Mouse (Mus musculus) monocyte, adult 2 months (primary cell): Measurements from ENCODE around the gene Fam24b.

Source experiments
- DNase-seq, 2 experiments: peaks; one replicate each; pipeline ENCODE4 v3.0.0; 2022; ENCODE audit warnings: low spot score in 2 of 2, low read depth in 1 of 2

The Fam24b gene

DNA sequence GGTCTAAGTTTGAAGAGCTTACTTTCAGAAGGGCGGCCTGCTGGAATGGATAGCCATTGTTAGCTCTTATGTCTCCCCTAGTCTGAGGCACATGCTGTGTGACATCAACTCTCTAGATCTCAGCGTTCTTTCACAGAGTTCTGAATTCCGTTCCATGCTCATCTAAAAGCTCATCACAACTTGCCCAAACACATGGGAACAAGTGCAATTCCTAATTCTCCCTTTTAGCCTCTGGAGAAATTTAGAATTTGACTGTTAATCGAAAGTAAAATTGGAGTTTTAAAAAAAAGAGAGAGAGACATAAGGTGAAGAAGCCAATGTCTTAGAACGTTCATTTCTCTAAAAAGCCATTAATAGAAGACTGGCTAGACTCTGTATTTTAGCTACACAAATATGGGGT, at the start of gene Fam24b:
Gene Fam24b (minus strand): TSS at position 101 of the 400 bp plus-strand sequence.
- DNase-seq = no peak

DNA sequence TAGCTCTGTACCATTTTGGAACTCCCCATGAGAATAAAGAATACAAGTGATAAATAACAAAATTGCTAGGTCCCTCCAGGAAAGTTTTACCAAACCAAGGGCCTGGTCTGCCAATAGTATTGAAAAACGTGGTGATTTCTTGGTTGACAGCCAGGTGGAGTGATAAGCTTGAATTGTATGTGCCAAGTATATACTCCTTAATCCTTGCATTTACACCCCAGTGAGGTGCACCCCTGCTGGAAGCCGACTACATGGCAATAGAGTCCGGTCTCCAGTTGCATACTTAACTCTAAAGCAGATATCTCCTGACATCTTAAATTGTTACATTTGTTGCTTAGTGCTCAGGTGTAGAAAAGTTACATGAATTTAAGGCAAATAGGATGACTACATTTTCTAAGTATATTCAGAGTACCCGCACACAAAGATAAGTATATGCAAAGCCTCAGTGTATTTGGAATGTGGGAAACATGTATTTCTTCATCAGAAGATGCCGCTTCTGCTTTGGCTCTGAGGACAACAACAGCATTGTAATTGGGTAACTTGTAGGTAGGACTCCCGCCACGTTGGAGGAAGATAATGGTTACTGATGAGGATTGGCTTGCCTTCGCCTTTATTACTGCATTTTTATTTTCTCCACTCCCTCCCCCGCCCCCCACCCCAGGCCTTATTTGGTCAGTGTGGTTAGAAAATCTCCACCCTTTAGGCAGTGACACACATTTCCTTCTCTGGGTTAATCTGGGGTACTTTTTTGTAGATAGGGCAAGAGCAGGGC, 42.8 kb upstream of the Fam24b start:
- no peak for DNase-seq

DNA sequence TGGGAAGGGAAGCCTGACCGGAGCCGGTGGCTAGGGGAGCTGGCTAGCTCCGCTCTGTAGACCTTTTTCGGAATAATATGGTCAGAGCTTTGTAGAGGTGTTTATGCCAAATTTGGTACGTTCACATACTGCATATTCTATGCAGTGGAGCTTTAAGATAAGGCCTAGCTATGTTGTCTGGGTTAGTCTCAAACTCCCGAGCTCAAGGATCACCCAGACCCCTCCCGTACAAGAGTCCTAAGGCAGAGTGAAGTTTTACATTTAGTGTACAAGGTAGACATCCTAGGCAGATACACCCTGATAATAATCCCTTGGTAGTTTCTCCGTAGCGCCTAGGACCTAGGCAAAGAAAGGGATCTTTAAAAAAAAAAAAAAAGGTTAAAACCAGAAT, 42.1 kb upstream of the Fam24b start:
- DNase-seq = no peak

DNA sequence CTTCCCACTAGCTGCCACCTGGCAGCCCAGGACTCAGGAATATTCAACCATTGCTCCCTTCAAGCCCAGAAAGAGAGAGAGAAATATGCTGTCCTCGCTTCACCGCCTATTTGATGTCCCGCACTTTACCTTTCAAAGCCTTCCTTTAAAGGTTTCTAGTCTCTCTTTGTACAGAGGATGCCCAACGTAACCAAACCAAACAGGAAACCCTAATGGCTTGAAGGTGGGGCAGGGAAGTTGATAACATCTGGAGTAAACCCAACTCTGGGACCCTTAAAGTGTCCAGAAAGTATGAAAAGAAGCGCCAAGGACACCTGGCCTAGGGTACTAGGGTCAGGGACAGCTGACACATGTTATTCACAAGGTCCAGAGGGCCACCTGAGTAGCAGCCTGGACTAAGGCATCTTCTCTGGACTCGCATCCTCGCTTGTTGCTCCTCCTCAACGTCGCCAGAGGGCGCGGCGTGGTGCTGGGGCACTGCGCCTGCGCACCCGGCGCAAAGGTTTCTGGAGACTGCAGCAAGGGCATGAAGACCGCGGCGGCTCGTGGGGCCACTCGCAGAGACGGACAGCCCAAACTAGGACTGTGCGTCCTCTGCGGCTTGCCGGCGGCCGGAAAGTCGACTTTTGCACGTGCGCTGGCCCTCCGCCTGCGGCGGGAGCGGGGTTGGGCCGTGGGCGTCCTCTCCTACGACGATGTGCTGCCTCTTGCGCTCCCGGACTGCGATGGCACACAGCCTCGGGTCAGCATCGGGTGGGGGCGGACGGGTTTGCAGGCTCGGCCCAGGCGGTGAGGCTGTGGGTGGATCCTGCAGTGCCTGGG, 41.5 kb upstream of the Fam24b start, which contains the start of gene Pstk:
Gene Pstk (plus strand): TSS at position 494 of the 822 bp plus-strand sequence.
- peak; percentile 54 to 78 for DNase-seq

DNA sequence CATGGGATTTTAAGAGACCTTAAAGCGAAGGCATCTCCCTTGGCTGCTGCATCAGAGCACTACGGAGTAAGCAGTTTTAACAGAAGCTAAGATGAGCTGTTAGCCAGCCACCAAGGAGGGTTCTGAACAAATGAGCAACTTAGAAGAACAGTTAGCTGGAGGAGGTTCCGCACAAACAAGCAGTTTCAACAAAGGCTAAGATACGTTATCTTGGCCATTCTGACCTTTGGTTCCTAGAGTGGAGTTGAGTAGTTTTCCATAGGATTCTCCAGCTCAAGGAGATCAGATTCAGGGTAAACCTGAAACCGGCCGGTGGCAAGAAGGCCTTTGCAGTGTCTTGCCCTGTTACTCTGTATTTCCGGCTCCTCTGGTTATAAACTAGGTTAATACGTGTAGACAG, 34.8 kb upstream of the Fam24b start:
- no peak for DNase-seq

DNA sequence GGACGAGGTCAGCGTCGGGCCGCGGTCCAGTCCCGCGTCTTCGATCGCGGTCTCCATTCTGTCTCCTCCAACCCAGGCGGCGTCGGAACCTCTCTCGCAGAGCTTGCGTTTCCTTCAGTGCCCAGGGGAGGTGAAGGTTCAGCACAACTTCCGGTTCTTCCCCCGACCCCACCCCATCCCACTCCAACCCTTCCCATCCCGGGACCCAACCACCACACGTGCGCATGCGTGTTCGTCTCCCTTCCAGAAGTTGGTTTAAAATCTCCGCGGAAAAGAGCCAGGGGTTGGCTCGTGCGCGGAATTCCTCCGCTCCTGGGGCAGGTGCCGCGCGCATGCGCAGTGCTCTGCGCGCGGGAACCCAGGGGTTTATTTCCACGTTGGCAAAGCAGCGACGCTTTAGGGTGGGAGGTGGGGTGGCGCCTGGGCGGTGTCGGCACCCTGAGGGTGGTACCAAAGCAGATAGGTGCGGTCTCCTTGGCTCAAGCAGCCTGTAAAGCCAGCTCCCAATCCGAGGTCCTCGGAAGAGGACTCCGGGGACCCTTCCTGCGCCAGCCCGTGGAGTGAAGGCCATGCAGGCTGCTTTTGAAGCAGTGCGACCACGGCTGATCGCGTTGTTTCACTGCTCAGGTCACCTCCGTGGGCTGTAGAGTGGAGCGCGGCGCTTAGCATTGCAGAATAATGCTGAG, 33.4 kb upstream of the Fam24b start, which contains the start of gene 2310057M21Rik:
Gene 2310057M21Rik (minus strand): TSS at position 145 of the 686 bp plus-strand sequence.
- DNase-seq = peak; percentile 50 to 74

DNA sequence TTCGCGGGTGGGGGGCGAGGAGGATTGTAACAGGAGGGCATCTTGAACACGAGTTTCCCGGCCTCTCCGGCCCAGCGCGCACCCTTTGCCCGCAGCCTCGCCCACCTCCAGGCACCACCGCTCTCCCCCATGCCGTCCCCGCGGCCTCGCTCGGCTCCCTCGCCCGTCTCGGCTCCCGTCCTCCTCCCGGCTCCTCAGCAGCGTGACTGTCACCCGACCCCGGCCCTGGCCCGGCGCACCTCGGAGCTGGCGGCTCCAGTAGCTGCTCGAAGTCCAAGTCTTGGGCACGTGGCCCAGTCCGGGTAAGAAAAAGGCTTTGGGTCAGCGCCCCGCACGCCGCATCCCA, 32.9 kb upstream of the Fam24b start:
- DNase-seq = no peak

DNA sequence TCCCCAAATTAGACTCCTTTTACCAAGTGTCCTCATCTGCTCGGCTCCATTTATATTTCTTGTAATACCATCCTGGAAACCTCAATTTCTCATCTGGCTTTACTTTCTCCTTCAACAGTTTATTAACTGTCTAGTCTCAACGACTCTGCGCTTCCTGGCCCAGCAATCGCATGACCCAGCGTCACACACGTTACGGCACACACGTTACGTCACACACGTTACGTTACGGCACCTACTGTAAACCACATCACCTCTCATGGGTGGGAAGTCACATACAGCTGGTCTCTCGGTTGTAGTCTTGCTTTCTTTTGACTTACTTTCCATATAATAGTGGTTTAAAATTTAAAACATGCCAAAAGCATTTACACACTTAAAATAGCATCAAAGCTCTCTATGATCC, 26.8 kb upstream of the Fam24b start:
- no peak for DNase-seq

DNA sequence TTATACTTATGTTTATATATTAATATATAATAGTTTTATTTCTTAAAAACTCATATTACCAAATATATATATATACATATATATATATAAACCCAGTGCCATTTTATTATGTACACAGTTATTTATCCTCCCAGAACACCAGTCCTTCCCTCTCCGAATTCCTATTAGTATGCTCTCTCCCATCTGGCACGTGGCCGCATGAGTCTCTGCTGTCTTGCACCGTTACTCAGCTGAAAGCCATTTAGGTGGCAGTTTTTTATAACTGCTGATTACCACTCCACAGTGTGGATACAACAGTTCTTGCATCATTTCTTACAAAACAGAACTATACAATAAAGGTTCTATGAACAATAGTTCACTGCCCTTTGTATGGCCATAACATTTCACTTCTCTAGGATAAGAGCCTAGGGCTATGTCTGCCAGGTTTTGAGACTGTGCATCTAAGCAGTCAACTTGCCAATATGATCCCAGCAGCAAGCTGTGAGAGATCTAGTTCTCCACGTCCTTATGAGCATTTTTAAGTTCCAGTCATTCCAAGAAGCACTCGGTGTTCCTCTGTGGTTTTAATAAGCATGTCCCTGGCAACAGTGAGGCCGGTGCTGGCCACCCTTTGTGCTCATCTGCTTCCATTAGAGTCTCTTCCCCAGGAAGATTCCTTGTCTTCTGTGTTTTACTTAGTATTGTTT, 16.7 kb upstream of the Fam24b start:
- no peak for DNase-seq

DNA sequence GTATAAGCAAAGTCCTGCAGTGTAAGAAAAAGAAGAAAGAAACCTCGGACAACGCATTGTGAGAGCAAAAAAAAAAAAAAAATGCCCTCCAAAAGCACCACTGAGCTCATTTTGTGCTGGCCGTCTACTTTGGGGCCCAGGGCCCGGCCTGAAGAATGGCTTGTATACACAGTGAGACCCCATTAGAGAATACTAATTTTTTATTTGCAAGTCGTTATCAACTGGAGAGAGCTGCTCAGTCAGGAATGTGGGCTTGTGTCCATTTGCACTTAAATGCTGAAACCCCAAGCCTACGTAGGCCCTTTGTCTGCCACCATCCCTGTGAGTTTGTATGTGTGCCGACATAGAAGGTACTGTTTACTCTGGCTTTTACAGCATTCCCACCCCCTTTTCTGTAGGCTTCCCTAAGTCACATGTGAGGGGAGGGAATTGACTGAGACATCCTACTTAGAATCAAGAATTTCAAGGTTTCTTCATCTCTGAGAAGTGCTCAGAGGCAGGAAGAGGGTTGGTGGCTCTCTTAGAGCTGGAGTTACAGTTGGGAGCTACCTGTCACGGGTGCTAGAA, 8.3 kb upstream of the Fam24b start:
- DNase-seq = no peak

DNA sequence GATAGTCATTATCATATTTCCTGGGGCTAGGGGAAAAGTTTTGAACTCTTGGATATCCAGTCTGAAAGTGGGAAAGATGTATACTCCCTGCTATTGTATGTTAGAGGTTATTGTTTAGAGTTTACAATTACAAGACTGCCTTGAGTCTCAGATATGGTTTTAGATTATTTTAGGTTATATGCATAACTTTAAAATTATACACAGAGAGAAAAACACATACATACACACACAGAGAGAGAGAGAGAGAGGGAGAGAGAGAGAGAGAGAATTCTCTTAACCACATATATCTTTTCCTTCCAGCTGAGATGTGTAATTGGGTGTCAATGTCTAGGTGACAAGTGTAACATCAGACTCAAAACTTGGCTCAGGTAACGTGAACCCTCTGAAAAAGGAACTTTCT, 4.2 kb upstream of the Fam24b start, which contains the start of gene Fam24a:
Gene Fam24a (plus strand): TSS at position 301 of the 400 bp plus-strand sequence.
- no peak for DNase-seq

DNA sequence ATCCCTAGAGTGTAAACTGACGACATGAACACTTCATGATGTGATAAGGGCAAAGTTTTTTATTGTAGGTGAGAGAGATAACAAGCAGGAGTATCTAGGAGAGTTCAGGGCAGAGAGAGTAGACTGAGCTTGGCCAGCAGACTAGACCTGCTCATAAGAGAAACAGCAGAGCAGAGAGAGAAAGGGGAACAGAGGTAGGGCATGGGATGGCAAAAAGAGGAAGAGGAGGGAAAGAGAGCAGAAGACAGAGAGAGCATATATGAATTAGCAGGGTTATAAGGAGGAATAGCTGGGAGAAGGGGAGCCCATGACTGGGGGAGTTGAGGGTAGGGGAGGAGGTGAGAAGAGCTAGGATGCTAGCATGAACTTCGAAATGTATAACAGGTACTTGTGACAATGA, 2.4 kb upstream of the Fam24b start:
- no peak for DNase-seq

DNA sequence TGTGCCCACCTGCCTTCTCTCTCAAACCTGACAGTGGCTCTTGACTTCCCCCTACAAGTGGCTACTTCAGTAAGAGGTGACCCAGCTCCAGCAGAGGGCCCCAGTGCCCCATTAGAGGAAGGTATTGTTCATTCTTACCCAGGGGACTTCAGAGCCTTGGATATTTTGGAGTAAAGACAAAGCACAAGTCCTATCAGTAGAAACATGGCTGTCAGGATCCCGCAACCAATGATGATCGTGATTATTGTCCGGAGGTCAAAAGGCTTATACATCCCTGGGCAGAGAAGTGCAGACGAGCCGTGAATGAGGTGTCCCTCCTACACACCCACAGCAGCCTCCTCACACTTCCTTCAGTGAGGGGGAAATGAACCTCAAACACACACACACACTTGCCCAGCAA, 2.3 kb downstream of the Fam24b start:
- no peak for DNase-seq

DNA sequence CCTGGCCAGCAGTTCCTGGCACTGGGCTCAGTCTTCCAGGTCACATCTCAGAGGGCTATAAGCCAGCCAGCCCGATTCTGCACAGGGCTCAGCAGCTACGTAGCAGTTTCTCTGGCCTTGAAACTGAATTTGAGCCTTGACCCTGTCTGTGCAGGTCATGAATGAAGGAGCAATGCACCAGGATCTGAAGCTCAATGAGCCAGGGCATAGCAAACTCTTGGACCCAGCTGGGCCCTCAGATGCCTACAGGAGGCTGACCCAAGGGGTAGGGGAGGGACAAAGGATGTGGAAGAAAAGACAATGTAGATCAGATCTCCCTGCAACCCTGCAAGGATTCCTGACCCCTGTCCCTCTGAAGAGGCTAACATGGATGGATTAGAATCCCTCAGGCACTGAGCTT, 7.1 kb downstream of the Fam24b start, which contains the start of gene Cuzd1:
Gene Cuzd1 (minus strand): TSS at position 101 of the 400 bp plus-strand sequence.
- no peak for DNase-seq

DNA sequence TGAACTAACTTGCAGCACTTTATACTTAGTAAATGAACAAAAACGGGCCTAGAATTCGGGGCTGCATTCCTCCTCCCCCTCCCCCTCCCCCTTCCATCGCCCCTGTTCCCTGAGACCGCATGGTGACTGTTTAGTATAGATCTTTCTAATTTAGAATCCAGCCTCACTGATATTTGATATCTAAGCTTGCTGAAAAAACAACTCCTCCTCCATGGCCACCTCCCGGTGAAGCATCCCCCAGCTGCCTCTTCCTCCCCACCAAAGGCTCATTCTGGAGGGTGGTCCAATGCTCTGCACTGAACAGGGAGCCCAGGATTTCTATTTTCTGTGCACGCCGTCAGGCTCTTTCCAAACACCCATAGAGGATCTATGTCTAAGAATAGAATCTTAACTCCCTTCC, 11.0 kb downstream of the Fam24b start:
- DNase-seq = no peak

DNA sequence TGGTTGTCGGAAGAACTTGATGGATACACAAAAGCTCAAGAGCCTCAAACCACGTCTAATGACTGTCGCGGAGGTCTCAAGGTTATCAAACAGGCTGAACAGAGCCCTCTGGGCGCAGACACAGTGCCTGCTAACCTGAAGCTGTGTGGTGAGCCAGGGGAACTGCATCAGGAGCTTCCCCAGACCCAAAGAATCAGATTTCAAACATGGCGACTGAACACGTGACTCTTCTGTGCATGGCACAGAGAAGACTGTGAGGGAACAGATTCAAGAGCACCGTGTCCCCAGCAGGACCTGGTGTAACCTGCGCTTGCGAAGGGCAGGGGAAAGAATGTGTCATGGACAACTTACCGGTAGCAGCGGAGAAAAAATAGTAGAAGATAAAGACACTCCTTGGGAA, 11.7 kb downstream of the Fam24b start:
- no peak for DNase-seq

DNA sequence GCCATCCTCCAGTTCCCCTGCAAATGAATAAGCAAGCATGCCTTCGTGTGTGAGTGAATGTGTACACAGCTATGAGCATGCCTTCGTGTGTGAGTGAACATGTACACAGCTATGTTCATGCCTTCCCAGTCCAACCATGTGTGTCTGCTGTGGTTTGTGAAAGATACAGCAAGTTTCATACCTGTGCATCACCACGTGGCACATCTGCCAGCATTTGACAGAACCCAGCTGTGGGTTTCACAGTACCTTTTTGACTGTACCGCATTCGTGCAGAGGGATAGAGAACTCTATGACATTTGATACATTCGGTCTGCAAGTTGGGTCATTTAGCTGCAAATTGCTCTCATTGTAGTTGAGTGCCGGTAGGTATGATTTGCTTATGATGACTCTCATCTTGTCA, 14.8 kb downstream of the Fam24b start:
- no peak for DNase-seq

DNA sequence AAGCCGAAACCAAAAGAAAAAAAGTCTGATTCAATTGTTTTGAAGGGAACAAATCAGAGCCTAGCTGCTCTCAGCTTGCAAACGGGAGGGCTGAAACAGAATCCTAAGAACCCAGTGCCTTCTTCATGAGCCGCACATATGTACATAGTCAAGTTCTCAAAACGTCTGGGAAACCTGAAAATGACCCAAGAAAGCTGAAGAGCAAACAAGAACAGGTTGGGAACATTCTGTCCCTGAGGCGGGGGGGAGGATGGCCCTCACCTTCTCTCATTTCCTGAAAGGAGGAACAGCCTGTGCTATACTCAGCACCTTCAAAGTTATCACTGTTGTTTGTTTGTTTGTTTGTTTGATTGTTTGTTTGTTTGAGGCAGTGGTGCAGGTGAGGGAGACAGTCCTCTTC, 22.6 kb downstream of the Fam24b start:
- no peak for DNase-seq

DNA sequence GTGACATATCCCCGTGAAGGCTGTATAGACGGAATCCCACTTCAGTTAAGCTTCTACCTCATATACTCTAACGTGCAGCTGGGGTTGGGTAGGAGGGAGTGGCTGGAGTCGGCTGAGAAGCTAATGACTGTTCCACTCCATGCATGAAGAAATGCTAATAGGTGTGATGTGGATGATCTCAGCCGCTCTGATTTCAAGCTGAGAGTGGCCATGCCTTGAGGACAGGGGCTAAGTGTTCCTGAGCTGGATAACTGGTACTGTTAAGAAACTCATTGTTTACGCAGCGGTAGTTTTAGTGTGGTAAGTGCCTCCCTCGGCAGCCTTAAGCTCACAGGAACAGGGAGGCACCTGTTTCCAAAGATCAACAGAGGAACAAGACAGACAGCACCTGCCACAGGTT, 26.0 kb downstream of the Fam24b start:
- no peak for DNase-seq

DNA sequence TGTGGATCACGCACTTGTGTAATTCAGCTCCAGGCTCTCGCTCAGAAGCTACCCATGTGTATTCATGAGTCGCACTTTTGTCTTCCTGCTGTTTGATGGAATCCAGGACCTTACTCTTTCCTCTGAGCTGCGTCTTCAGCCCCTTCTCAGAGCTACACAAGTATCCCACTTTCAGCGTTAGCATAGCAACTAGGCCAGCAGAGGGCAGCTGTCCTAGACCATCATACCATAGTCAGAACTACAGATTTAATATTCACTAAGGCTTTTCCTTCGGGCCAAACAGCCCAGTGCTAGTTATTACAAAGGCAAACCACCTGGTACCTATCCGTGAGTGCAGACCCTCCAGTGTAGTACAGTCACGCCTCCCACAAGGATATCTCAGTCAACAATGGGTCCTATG, 32.2 kb downstream of the Fam24b start:
- no peak for DNase-seq
